Mouse (Mus musculus): ENCODE data around the gene Cib2. TPM values are rescaled to one million over a fixed set of nuclear protein-coding genes. Genes with fewer than 3 reads are reported as not detected.

Cib2 gene
- polyA plus RNA-seq, 1 experiment from 2014 or later: 5.6 TPM

GRCm38 (mm10) chr9:54527694-54528093 is 32.3 kb downstream of the Cib2 start:
- H3K4me3 ChIP-seq: no peak overlapping the region
- H3K9me3 ChIP-seq (replicated peaks): no peaks in the 10 kb centered on the region
- H3K4me2 ChIP-seq: no peak overlapping the region
- H3K27me3 ChIP-seq: no peaks in the 10 kb centered on the region
- H3K9ac ChIP-seq: no peak overlapping the region
- no peaks in the 10 kb centered on the region for H3K36me3 ChIP-seq
- WGBS: 66% methylated on average over 7 of the region's 7 CpGs
- no peak for ATAC-seq (replicated peaks; ENCODE audit: insufficient number of reproducible peaks, insufficient read depth, low FRiP score, low read depth)
- H3K4me1 ChIP-seq (replicated peaks): no peaks in the 10 kb centered on the region
- H3K27ac ChIP-seq: no peak overlapping the region

- WGBS: 71% methylated on average over 4 of the region's 4 CpGs
Measured at GRCm38 (mm10) chr9:54520286-54520685, 39.7 kb downstream of the Cib2 start.

GRCm38 (mm10) chr9:54518921-54519320 is 41.1 kb downstream of the Cib2 start:
- no peak overlapping the region for H3K4me2 ChIP-seq
- ATAC-seq (replicated peaks; ENCODE audit: insufficient number of reproducible peaks, insufficient read depth, low FRiP score, low read depth): no peak
- H3K36me3 ChIP-seq: no peaks in the 10 kb centered on the region
- no peaks in the 10 kb centered on the region for H3K4me1 ChIP-seq (replicated peaks)
- H3K9ac ChIP-seq: no peak overlapping the region
- 49% methylated on average over 7 of the region's 7 CpGs for WGBS
- no peaks in the 10 kb centered on the region for H3K9me3 ChIP-seq (replicated peaks)
- no peak overlapping the region for H3K4me3 ChIP-seq
- no peak overlapping the region for H3K27ac ChIP-seq
- no peaks in the 10 kb centered on the region for H3K27me3 ChIP-seq

More at GRCm38 (mm10) chr9:54520286-54520685, 39.7 kb downstream of the Cib2 start:
- H3K36me3 ChIP-seq: no peaks in the 10 kb centered on the region
- no peak overlapping the region for H3K9ac ChIP-seq
- no peak overlapping the region for H3K4me3 ChIP-seq
- H3K4me1 ChIP-seq (replicated peaks): no peaks in the 10 kb centered on the region
- H3K4me2 ChIP-seq: no peak overlapping the region
- H3K27ac ChIP-seq: no peak overlapping the region
- H3K9me3 ChIP-seq (replicated peaks): no peaks in the 10 kb centered on the region
- no peak for ATAC-seq (replicated peaks; ENCODE audit: insufficient number of reproducible peaks, insufficient read depth, low FRiP score, low read depth)
- H3K27me3 ChIP-seq: no peaks in the 10 kb centered on the region

- no peak overlapping the region for H3K4me3 ChIP-seq
- H3K9ac ChIP-seq: no peak overlapping the region
- no peaks in the 10 kb centered on the region for H3K36me3 ChIP-seq
- no peaks in the 10 kb centered on the region for H3K9me3 ChIP-seq (replicated peaks)
- ATAC-seq (replicated peaks; ENCODE audit: insufficient number of reproducible peaks, insufficient read depth, low FRiP score, low read depth): no peak
- WGBS: 76% methylated on average over 2 of the region's 2 CpGs
- no peaks in the 10 kb centered on the region for H3K27me3 ChIP-seq
- H3K4me2 ChIP-seq: no peak overlapping the region
- no peak overlapping the region for H3K27ac ChIP-seq
- no peaks in the 10 kb centered on the region for H3K4me1 ChIP-seq (replicated peaks)
Measured at GRCm38 (mm10) chr9:54515991-54516390, 44.0 kb downstream of the Cib2 start.

GRCm38 (mm10) chr9:54502873-54503272 is 57.1 kb downstream of the Cib2 start:
- H3K27ac ChIP-seq: no peak overlapping the region
- H3K4me3 ChIP-seq: peak overlapping the region; percentile 88; the same call in 1 of the 2 replicates
- H3K9me3 ChIP-seq (replicated peaks): no peaks in the 10 kb centered on the region
- H3K4me1 ChIP-seq (replicated peaks): peaks cover 6% of the 10 kb centered on the region
- peaks cover 8% of the 10 kb centered on the region; the same call in 1 of the 2 replicates for H3K27me3 ChIP-seq
- H3K4me2 ChIP-seq: peak overlapping the region; percentile 95
- H3K9ac ChIP-seq: no peak overlapping the region
- no peak for ATAC-seq (replicated peaks; ENCODE audit: insufficient number of reproducible peaks, insufficient read depth, low FRiP score, low read depth)
- H3K36me3 ChIP-seq: no peaks in the 10 kb centered on the region
- WGBS: 14% methylated on average over 12 of the region's 12 CpGs

GRCm38 (mm10) chr9:54502111-54502495 is 57.9 kb downstream of the Cib2 start:
- Histone ChIP-seq H3K4me2 (peak overlapping the region; percentile 95), H3K36me3 (no peaks in the 10 kb centered on the region), H3K4me1 (replicated peaks) (peaks cover 6% of the 10 kb centered on the region), H3K9ac (peak overlapping the region; percentile 78), H3K27ac (peak overlapping the region; percentile 80; the same call in 1 of the 2 replicates), H3K27me3 (peaks cover 8% of the 10 kb centered on the region; the same call in 1 of the 2 replicates), H3K9me3 (replicated peaks) (no peaks in the 10 kb centered on the region), H3K4me3 (peak overlapping the region; percentile 88)
- whole genome bisulfite sequencing: 5% methylated on average over 13 of the region's 13 CpGs
- no peak for ATAC-seq (replicated peaks; ENCODE audit: insufficient number of reproducible peaks, insufficient read depth, low FRiP score, low read depth)

GRCm38 (mm10) chr9:54501453-54502110 is 58.4 kb downstream of the Cib2 start, which contains the start of gene Dmxl2:
Gene Dmxl2, minus strand, starts transcription at chr9:54501626.
- Histone ChIP-seq H3K27me3 (peaks cover 8% of the 10 kb centered on the region; the same call in 1 of the 2 replicates), H3K9ac (peak within 1 kb of the TSS; percentile 78), H3K27ac (peak within 1 kb of the TSS; percentile 80), H3K9me3 (replicated peaks) (no peaks in the 10 kb centered on the region), H3K4me1 (replicated peaks) (peaks cover 6% of the 10 kb centered on the region), H3K36me3 (no peaks in the 10 kb centered on the region), H3K4me3 (peak within 1 kb of the TSS; percentile 88), H3K4me2 (peak within 1 kb of the TSS; percentile 95)
- peak; percentile 89 for ATAC-seq (replicated peaks; ENCODE audit: insufficient number of reproducible peaks, insufficient read depth, low FRiP score, low read depth)
- under 1% methylated on average over 88 of the region's 99 CpGs for WGBS

GRCm38 (mm10) chr9:54500832-54501452 is 59.1 kb downstream of the Cib2 start:
- H3K27ac ChIP-seq: peak overlapping the region; percentile 80
- peak overlapping the region; percentile 95 for H3K4me2 ChIP-seq
- under 1% methylated on average over 38 of the region's 43 CpGs for WGBS
- H3K36me3 ChIP-seq: no peaks in the 10 kb centered on the region
- H3K4me3 ChIP-seq: peak overlapping the region; percentile 88
- peaks cover 8% of the 10 kb centered on the region; the same call in 1 of the 2 replicates for H3K27me3 ChIP-seq
- H3K9ac ChIP-seq: peak overlapping the region; percentile 78
- peaks cover 6% of the 10 kb centered on the region for H3K4me1 ChIP-seq (replicated peaks)
- no peaks in the 10 kb centered on the region for H3K9me3 ChIP-seq (replicated peaks)
- peak; percentile 15; the same call in 1 of the 2 replicates for ATAC-seq (replicated peaks; ENCODE audit: insufficient number of reproducible peaks, insufficient read depth, low FRiP score, low read depth)

GRCm38 (mm10) chr9:54499791-54500190 is 60.2 kb downstream of the Cib2 start:
- no peaks in the 10 kb centered on the region for H3K36me3 ChIP-seq
- H3K27me3 ChIP-seq: peaks cover 7% of the 10 kb centered on the region; the same call in 1 of the 2 replicates
- WGBS: 81% methylated on average over 3 of the region's 3 CpGs
- H3K9ac ChIP-seq: no peak overlapping the region
- ATAC-seq (replicated peaks; ENCODE audit: insufficient number of reproducible peaks, insufficient read depth, low FRiP score, low read depth): no peak
- H3K27ac ChIP-seq: no peak overlapping the region
- no peaks in the 10 kb centered on the region for H3K9me3 ChIP-seq (replicated peaks)
- peaks cover 6% of the 10 kb centered on the region for H3K4me1 ChIP-seq (replicated peaks)
- no peak overlapping the region for H3K4me2 ChIP-seq
- H3K4me3 ChIP-seq: no peak overlapping the region

GRCm38 (mm10) chr9:54499291-54499690 is 60.7 kb downstream of the Cib2 start:
- no peak overlapping the region for H3K4me2 ChIP-seq
- H3K27ac ChIP-seq: no peak overlapping the region
- H3K9me3 ChIP-seq (replicated peaks): no peaks in the 10 kb centered on the region
- 86% methylated on average over 6 of the region's 6 CpGs for WGBS
- peaks cover 6% of the 10 kb centered on the region for H3K4me1 ChIP-seq (replicated peaks)
- no peak overlapping the region for H3K9ac ChIP-seq
- H3K36me3 ChIP-seq: no peaks in the 10 kb centered on the region
- no peak for ATAC-seq (replicated peaks; ENCODE audit: insufficient number of reproducible peaks, insufficient read depth, low FRiP score, low read depth)
- no peak overlapping the region for H3K4me3 ChIP-seq
- peaks cover 6% of the 10 kb centered on the region; the same call in 1 of the 2 replicates for H3K27me3 ChIP-seq

All from heart, embryonic 15.5 days (tissue).